Mouse (Mus musculus): Measurements from ENCODE around the gene Itgav.

DNA sequence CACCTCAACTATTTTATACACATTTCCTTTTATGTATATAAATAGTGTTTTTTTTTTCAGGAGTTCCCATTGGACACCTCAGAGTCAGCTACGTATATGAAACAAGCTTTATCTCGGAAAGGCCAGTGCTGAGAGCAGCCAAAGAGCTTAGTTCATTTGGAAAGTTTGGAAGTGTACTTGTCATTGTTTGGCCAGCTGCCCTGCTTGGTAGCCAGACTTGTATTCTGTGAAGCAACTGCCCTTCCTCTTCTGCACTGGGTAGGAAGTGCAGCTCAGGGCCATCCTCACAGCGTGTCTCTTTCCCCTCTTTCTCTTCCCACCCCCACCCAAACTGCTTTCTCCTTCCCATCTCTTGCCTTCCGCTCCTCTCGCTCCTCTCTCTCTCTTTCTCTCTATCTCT, 5.1 kb downstream of the Itgav start:
- TF ChIP-seq CTCF (IDR thresholded peaks at IDR 0.05; ENCODE audit: borderline replicate concordance, extremely low read depth, insufficient read depth, insufficient read length): no peak
- TF ChIP-seq POLR2A (IDR thresholded peaks at IDR 0.05; ENCODE audit: borderline replicate concordance, extremely low read depth, insufficient read depth, insufficient read length, poor library complexity, severe bottlenecking): no peak

All from brain, embryonic 14.5 days (tissue).